Mouse (Mus musculus) hindbrain, embryonic 13.5 days (tissue): ENCODE results near the gene Jade1. TPM values are rescaled to one million over a fixed set of nuclear protein-coding genes. Genes with fewer than 3 reads are reported as not detected.

Experiments
- ATAC-seq: fragments of 200-750 bp; cut with Nextera tagmentation; 2 replicates; pipeline ENCODE4 v1.8.0; 2017; ENCODE audit warnings: moderate TSS enrichment; ENCODE audit not compliant: low FRiP score
- H3K27ac ChIP-seq: fragments of 300-500 bp; sonication (generic); 2 replicates; pipeline ENCODE4 v1.5.1; 2015; ENCODE audit warnings: inconsistent platforms, mild to moderate bottlenecking, moderate library complexity
- H3K27me3 ChIP-seq: fragments of 300-500 bp; sonication (generic); 2 replicates; pipeline ENCODE4 v1.6.1; 2015; ENCODE audit warnings: mild to moderate bottlenecking, inconsistent platforms
- H3K36me3 ChIP-seq: fragments of 300-500 bp; sonication (generic); 2 replicates; pipeline ENCODE4 v1.6.1; 2015; ENCODE audit warnings: mild to moderate bottlenecking, inconsistent platforms
- H3K4me1 ChIP-seq: fragments of 300-500 bp; sonication (generic); replicated peaks from 2 replicates; pipeline ENCODE4 v1.6.1; 2015; ENCODE audit warnings: inconsistent platforms
- H3K4me2 ChIP-seq: fragments of 300-500 bp; sonication (generic); 2 replicates; pipeline ENCODE4 v1.6.1; 2015; ENCODE audit warnings: inconsistent platforms, mild to moderate bottlenecking, moderate library complexity
- H3K4me3 ChIP-seq: fragments of 300-500 bp; sonication (generic); 2 replicates; pipeline ENCODE4 v1.5.1; 2015; ENCODE audit warnings: mild to moderate bottlenecking, inconsistent platforms
- H3K9ac ChIP-seq: fragments of 300-500 bp; sonication (generic); 2 replicates; pipeline ENCODE4 v1.6.1; 2015; ENCODE audit warnings: mild to moderate bottlenecking, inconsistent platforms
- H3K9me3 ChIP-seq: fragments of 300-500 bp; sonication (generic); 2 replicates; pipeline ENCODE4 v1.6.1; 2016; ENCODE audit warnings: inconsistent platforms
- WGBS: fragments of 180-500 bp; shearing (Covaris S2); methylation state at CpG from one replicate; pipeline ENCODE4 v1.1.7; 2015; 5-methylcytosine and 5-hydroxymethylcytosine counted together
- polyA plus RNA-seq: library from polyadenylated mRNA; unstranded; fragments of >200 nt; fragmentation: Nextera tagmentation; extraction: Ambion mirVana; gene quantifications from 2 replicates; pipeline ENCODE4 v1.2.1, GENCODE M21; 2015

Jade1 gene
- polyA plus RNA-seq, 1 experiment from 2014 or later = 12.4 TPM

DNA sequence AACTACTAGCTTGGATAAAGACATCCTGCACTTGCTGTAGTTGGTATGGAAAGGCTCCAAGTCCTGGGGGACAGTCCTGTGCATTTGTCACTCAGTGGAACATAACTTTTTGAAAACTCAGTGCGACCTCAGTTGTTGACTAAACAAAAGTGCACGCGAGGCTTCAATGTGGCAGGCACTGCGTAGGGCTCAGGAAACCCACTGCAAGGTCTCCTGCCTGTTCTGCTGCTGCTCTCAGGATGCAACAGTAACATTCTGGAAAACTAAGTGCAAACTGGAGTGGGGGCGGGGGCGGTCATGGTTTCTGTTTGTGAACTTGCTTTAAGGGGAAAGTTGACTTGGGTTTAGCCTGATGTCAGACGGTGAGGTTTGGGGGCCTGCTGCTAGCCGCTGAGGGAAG lies 51.9 kb downstream of the Jade1 start:
- H3K4me2 ChIP-seq = no peak overlapping the region
- WGBS = 95% methylated on average over 8 of the region's 8 CpGs
- H3K9ac ChIP-seq = no peak overlapping the region
- peaks cover 47% of the 10 kb centered on the region for H3K4me1 ChIP-seq
- no peaks in the 10 kb centered on the region for H3K9me3 ChIP-seq
- H3K27me3 ChIP-seq = no peaks in the 10 kb centered on the region
- no peak for ATAC-seq
- no peak overlapping the region for H3K4me3 ChIP-seq
- H3K36me3 ChIP-seq = peaks cover 43% of the 10 kb centered on the region
- no peak overlapping the region for H3K27ac ChIP-seq

DNA sequence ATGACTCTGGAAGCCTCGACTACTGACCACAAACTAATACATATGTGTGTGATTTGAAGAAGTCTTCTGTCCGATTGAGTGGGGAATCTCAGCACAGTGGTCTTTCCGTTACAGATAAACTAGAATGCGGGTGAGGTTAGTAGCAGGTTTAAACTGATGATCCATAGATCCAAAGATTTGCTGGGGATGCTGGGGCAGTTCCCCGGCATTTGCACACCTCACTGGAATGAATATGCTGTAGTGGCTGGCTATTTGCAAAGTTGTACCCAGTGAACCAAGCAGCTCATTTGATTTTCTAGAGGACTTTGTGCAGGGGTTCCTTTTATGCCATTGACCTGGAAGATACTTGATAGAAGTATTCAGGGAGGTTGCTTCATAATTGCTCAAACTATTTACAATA lies 53.5 kb downstream of the Jade1 start:
- no peak overlapping the region for H3K9ac ChIP-seq
- H3K4me1 ChIP-seq = peaks cover 31% of the 10 kb centered on the region
- no peak for ATAC-seq
- H3K27ac ChIP-seq = no peak overlapping the region
- no peaks in the 10 kb centered on the region for H3K9me3 ChIP-seq
- 92% methylated on average over 5 of the region's 5 CpGs for WGBS
- no peaks in the 10 kb centered on the region for H3K27me3 ChIP-seq
- H3K36me3 ChIP-seq = peaks cover 56% of the 10 kb centered on the region
- H3K4me3 ChIP-seq = no peak overlapping the region
- H3K4me2 ChIP-seq = no peak overlapping the region

DNA sequence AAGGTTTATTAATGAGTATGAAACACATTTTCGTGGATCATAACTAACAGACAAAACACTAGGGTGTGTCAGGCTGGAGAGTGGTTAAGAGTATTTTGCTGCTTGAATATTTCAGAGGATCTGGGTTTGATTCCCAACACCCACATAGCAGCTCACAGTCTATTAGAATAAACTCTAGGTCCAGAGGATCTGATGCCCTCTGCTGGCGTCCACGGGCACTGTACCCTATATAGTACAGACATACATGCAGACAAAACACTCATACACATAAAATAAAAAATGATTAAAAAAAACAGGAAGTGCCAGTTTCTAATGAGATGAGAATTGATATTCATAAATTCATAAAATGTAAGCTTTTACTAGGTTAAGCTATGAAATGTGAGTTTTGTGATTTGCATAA lies 56.7 kb downstream of the Jade1 start:
- peaks cover 43% of the 10 kb centered on the region for H3K36me3 ChIP-seq
- no peak overlapping the region for H3K4me2 ChIP-seq
- H3K9ac ChIP-seq = no peak overlapping the region
- no peaks in the 10 kb centered on the region for H3K27me3 ChIP-seq
- 97% methylated on average over 3 of the region's 3 CpGs for WGBS
- H3K4me1 ChIP-seq = 0 out of 2 replicates have a peak, but pooled peaks cover 4% of the 10 kb centered on the region
- no peak overlapping the region for H3K27ac ChIP-seq
- H3K4me3 ChIP-seq = no peak overlapping the region
- no peaks in the 10 kb centered on the region for H3K9me3 ChIP-seq
- no peak for ATAC-seq

DNA sequence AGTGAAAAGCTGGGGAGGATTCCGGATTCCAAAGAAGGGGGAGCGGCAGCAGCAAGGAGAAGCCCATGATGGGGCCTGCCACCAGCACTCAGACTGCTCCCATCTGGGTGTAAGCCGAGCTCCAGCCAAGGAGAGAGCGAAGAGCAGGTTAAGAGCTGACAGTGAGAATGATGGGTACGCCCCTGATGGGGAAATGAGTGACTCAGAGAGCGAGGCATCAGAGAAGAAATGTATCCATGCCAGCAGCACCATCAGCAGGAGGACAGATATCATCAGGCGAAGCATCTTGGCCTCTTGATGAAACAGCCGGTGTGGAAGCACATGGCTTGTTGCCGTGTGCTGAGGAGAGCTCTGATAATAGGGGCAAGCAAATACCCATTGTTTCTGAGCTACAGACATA lies 58.2 kb downstream of the Jade1 start:
- peaks cover 43% of the 10 kb centered on the region for H3K36me3 ChIP-seq
- no peak overlapping the region for H3K4me2 ChIP-seq
- ATAC-seq = no peak
- H3K9ac ChIP-seq = no peak overlapping the region
- no peaks in the 10 kb centered on the region for H3K27me3 ChIP-seq
- H3K4me3 ChIP-seq = no peak overlapping the region
- H3K4me1 ChIP-seq = peaks cover 9% of the 10 kb centered on the region
- no peak overlapping the region for H3K27ac ChIP-seq
- 92% methylated on average over 9 of the region's 9 CpGs for WGBS
- no peaks in the 10 kb centered on the region for H3K9me3 ChIP-seq

DNA sequence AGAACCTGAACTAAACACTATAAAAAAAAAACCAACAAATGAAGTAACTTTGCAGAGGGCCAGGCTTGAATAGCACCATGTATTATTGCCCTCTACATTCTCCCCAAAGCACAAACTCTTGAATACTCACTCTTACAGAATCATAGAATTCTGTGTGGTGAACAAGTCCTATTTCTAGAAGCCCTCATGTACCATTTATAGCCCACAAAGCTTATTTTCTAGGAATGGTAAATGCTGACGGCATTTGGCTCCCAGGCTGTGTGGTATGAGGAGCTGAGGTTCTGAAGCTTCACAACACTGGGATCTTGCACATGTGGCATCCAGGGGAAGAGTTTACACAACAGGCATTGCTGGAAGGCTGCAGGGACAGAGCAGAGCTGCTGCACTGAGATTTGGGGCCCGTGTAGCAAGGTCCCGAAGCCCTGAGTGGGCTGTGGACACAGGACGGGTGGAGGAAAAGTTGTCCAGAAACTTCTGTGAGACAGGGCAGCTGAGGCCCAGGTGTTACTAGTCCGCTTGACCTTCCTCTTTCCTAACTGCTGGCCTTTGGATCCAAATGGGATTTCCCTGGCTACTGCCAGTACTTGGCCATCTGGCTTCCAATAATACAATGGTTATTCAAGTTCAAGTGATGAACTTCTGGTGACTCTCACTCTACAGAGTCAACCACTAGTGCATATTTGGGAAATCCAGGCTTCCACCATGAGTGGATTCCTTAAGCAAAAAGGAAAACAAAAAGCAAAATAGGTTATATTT lies 58.9 kb downstream of the Jade1 start:
- no peak overlapping the region for H3K4me3 ChIP-seq
- H3K36me3 ChIP-seq = peaks cover 43% of the 10 kb centered on the region
- H3K9ac ChIP-seq = no peak overlapping the region
- 89% methylated on average over 5 of the region's 5 CpGs for WGBS
- H3K9me3 ChIP-seq = no peaks in the 10 kb centered on the region
- no peak overlapping the region for H3K27ac ChIP-seq
- no peak for ATAC-seq
- H3K4me1 ChIP-seq = peaks cover 9% of the 10 kb centered on the region
- H3K4me2 ChIP-seq = no peak overlapping the region
- no peaks in the 10 kb centered on the region for H3K27me3 ChIP-seq

- Histone ChIP-seq H3K9me3 (no peaks in the 10 kb centered on the region), H3K4me2 (no peak overlapping the region), H3K4me1 (peaks cover 9% of the 10 kb centered on the region), H3K9ac (no peak overlapping the region), H3K27ac (peak overlapping the region; percentile 62), H3K27me3 (no peaks in the 10 kb centered on the region), H3K36me3 (peaks cover 17% of the 10 kb centered on the region), H3K4me3 (no peak overlapping the region)
- 72% methylated on average over 3 of the region's 3 CpGs for WGBS
- peak; percentile 43; the same call in 1 of the 2 replicates for ATAC-seq
These were observed 62.5 kb downstream of the Jade1 start for GRCm38 (mm10) chr3:41618036-41618435.

- H3K36me3 ChIP-seq = peaks cover 13% of the 10 kb centered on the region
- peak overlapping the region; percentile 62 for H3K27ac ChIP-seq
- no peak overlapping the region for H3K4me2 ChIP-seq
- 88% methylated on average over 3 of the region's 3 CpGs for WGBS
- H3K9me3 ChIP-seq = no peaks in the 10 kb centered on the region
- 0 out of 2 replicates have a peak, but pooled peaks have one; percentile 46 for ATAC-seq
- H3K27me3 ChIP-seq = no peaks in the 10 kb centered on the region
- no peak overlapping the region for H3K4me3 ChIP-seq
- H3K9ac ChIP-seq = no peak overlapping the region
- peaks cover 9% of the 10 kb centered on the region for H3K4me1 ChIP-seq
These were observed 63.0 kb downstream of the Jade1 start for GRCm38 (mm10) chr3:41618488-41618887.

DNA sequence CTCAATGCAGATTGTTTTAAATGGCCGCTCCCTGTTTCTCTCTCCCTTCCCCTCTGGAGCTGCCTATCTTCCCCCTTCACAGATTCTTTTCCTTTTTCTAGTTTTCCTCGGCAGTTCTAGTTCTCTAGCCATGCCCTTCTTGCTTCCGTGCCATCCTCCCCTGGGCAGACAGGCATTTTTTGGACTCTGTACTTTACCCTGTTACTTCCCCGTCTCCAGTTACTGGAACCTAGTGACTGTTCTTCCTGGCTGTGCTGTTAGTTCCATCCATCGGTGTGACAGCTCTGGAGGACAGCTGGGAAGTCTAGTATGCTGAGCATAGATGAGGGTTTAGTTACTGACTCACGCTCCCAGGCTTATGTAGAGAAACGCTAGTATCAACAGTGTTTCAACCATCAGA lies 65.4 kb downstream of the Jade1 start:
- Histone ChIP-seq H3K4me3 (no peak overlapping the region), H3K27ac (no peak overlapping the region), H3K4me2 (no peak overlapping the region), H3K4me1 (peaks cover 9% of the 10 kb centered on the region), H3K9ac (no peak overlapping the region), H3K27me3 (no peaks in the 10 kb centered on the region), H3K36me3 (no peaks in the 10 kb centered on the region), H3K9me3 (no peaks in the 10 kb centered on the region)
- no peak for ATAC-seq
- WGBS = 92% methylated on average over 7 of the region's 7 CpGs

- WGBS = 93% methylated on average over 1 of the region's 1 CpGs
These were observed 100.1 kb downstream of the Jade1 start for GRCm38 (mm10) chr3:41655642-41656041.

More at GRCm38 (mm10) chr3:41655642-41656041, 100.1 kb downstream of the Jade1 start:
- no peak for ATAC-seq
- H3K27me3 ChIP-seq = no peaks in the 10 kb centered on the region
- H3K27ac ChIP-seq = no peak overlapping the region
- H3K4me3 ChIP-seq = no peak overlapping the region
- no peak overlapping the region for H3K4me2 ChIP-seq
- H3K4me1 ChIP-seq = no peaks in the 10 kb centered on the region
- peaks cover 26% of the 10 kb centered on the region for H3K36me3 ChIP-seq
- H3K9me3 ChIP-seq = 0 out of 2 replicates have a peak, but pooled peaks cover 2% of the 10 kb centered on the region
- no peak overlapping the region for H3K9ac ChIP-seq

Other genes starting within 250 kb of the Jade1 start
- 21.3 and 22.1 TPM in 2 replicates for gene Sclt1, start 186.8 kb downstream of the Jade1 start, polyA plus RNA-seq
- gene D3Ertd751e, start 186.9 kb downstream of the Jade1 start, polyA plus RNA-seq = 12.1 and 12.2 TPM in 2 replicates